Mouse (Mus musculus): Measurements from ENCODE around the gene Wdfy4. TPM values are rescaled to one million over a fixed set of nuclear protein-coding genes. Genes with fewer than 3 reads are reported as not detected.

Gene Wdfy4
- polyA plus RNA-seq, 1 experiment from 2014 or later, result 0.29 TPM

DNA sequence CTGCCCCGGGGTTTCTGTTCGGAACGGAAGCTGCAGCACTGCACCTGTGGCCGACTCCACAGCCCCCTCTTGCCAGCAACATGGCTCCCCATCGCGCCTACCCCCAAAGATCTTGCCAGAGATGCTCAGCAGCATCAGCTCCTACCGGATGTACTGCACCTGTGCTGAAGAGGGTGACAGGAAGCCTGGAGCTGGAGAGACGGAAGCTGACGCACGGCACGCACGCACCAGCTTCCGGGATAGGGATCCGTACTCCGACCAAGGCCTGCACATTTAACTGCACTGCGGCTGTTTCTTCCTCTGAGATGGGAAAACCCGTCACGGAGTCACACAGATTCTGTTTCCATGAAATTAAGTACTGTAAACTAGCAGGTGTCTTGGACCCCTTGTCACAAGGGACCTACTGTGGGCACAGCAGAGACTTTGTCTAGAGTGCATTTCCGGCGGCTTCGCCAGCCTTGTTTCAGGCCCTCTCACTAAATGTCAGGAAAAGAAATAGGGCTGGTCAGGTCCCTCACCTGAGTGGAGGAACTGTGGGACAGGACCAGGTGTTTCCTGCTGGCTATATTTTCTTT is 4.6 kb upstream of the Wdfy4 start:
- Histone ChIP-seq H3K4me2 (replicated peaks) (no peak overlapping the region), H3K4me3 (replicated peaks) (no peak overlapping the region), H3K9ac (no peak overlapping the region), H3K27me3 (no peaks in the 10 kb centered on the region), H3K27ac (replicated peaks) (no peak overlapping the region), H3K36me3 (no peaks in the 10 kb centered on the region), H3K4me1 (no peaks in the 10 kb centered on the region), H3K9me3 (replicated peaks) (no peaks in the 10 kb centered on the region)
- 89% methylated on average over 21 of the region's 21 CpGs for WGBS
- ATAC-seq (ENCODE audit: insufficient number of reproducible peaks, low FRiP score, low TSS enrichment, low read depth), result no peak

GRCm38 (mm10) chr14:33189230-33189629 is 3.9 kb upstream of the Wdfy4 start:
- no peaks in the 10 kb centered on the region for H3K27me3 ChIP-seq
- 48% methylated on average over 10 of the region's 10 CpGs for WGBS
- H3K4me1 ChIP-seq, result no peaks in the 10 kb centered on the region
- H3K9ac ChIP-seq, result no peak overlapping the region
- H3K4me2 ChIP-seq (replicated peaks), result no peak overlapping the region
- ATAC-seq (ENCODE audit: insufficient number of reproducible peaks, low FRiP score, low TSS enrichment, low read depth), result no peak
- H3K36me3 ChIP-seq, result no peaks in the 10 kb centered on the region
- no peak overlapping the region for H3K27ac ChIP-seq (replicated peaks)
- no peaks in the 10 kb centered on the region for H3K9me3 ChIP-seq (replicated peaks)
- no peak overlapping the region for H3K4me3 ChIP-seq (replicated peaks)

GRCm38 (mm10) chr14:33187201-33187600 is 1.9 kb upstream of the Wdfy4 start:
- H3K27ac ChIP-seq (replicated peaks), result no peak overlapping the region
- H3K9me3 ChIP-seq (replicated peaks), result no peaks in the 10 kb centered on the region
- ATAC-seq (ENCODE audit: insufficient number of reproducible peaks, low FRiP score, low TSS enrichment, low read depth), result no peak
- no peak overlapping the region for H3K4me3 ChIP-seq (replicated peaks)
- no peak overlapping the region for H3K9ac ChIP-seq
- H3K36me3 ChIP-seq, result no peaks in the 10 kb centered on the region
- H3K4me1 ChIP-seq, result no peaks in the 10 kb centered on the region
- no peaks in the 10 kb centered on the region for H3K27me3 ChIP-seq
- 41% methylated on average over 4 of the region's 4 CpGs for WGBS
- no peak overlapping the region for H3K4me2 ChIP-seq (replicated peaks)

- WGBS, result 81% methylated on average over 5 of the region's 5 CpGs
- no peak for ATAC-seq (ENCODE audit: insufficient number of reproducible peaks, low FRiP score, low TSS enrichment, low read depth)
These were observed 5.2 kb downstream of the Wdfy4 start for GRCm38 (mm10) chr14:33180102-33180501.

GRCm38 (mm10) chr14:33175059-33175821 is 10.1 kb downstream of the Wdfy4 start:
- no peak overlapping the region for H3K27ac ChIP-seq (replicated peaks)
- WGBS, result 72% methylated on average over 4 of the region's 4 CpGs

More at GRCm38 (mm10) chr14:33180102-33180501, 5.2 kb downstream of the Wdfy4 start:
- Histone ChIP-seq H3K9ac (no peak overlapping the region), H3K4me3 (replicated peaks) (no peak overlapping the region), H3K4me2 (replicated peaks) (no peak overlapping the region), H3K9me3 (replicated peaks) (no peaks in the 10 kb centered on the region), H3K4me1 (no peaks in the 10 kb centered on the region), H3K27ac (replicated peaks) (no peak overlapping the region), H3K36me3 (no peaks in the 10 kb centered on the region), H3K27me3 (no peaks in the 10 kb centered on the region)

DNA sequence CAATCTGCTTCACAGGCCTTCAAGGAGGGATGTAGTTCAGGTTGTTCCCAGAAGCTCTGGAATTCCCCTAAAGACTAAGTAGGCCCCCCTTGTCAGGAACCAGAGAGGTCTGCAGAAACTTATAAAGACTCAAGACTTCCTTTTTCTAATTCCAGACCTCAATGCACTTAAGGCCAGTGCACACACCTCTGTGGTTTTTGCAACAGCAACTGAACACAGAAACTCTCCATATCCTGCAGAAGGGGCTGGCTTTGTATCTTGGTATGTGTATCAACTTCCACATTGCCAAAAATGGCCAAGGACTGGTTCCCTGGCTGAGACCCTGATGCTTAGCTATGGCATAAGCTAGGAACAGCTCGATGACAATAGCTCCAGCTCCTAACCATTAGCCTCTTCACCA is 13.4 kb downstream of the Wdfy4 start:
- Histone ChIP-seq H3K27ac (replicated peaks) (no peak overlapping the region), H3K4me1 (no peaks in the 10 kb centered on the region), H3K27me3 (no peaks in the 10 kb centered on the region), H3K4me2 (replicated peaks) (no peak overlapping the region), H3K4me3 (replicated peaks) (no peak overlapping the region), H3K9me3 (replicated peaks) (no peaks in the 10 kb centered on the region), H3K9ac (no peak overlapping the region), H3K36me3 (no peaks in the 10 kb centered on the region)
- no peak for ATAC-seq (ENCODE audit: insufficient number of reproducible peaks, low FRiP score, low TSS enrichment, low read depth)
- WGBS, result 77% methylated on average over 1 of the region's 1 CpGs

More at GRCm38 (mm10) chr14:33175059-33175821, 10.1 kb downstream of the Wdfy4 start:
- no peak for ATAC-seq (ENCODE audit: insufficient number of reproducible peaks, low FRiP score, low TSS enrichment, low read depth)
- no peak overlapping the region for H3K4me2 ChIP-seq (replicated peaks)
- H3K9me3 ChIP-seq (replicated peaks), result no peaks in the 10 kb centered on the region
- H3K36me3 ChIP-seq, result no peaks in the 10 kb centered on the region
- no peaks in the 10 kb centered on the region for H3K4me1 ChIP-seq
- no peak overlapping the region for H3K4me3 ChIP-seq (replicated peaks)
- H3K9ac ChIP-seq, result no peak overlapping the region
- no peaks in the 10 kb centered on the region for H3K27me3 ChIP-seq

DNA sequence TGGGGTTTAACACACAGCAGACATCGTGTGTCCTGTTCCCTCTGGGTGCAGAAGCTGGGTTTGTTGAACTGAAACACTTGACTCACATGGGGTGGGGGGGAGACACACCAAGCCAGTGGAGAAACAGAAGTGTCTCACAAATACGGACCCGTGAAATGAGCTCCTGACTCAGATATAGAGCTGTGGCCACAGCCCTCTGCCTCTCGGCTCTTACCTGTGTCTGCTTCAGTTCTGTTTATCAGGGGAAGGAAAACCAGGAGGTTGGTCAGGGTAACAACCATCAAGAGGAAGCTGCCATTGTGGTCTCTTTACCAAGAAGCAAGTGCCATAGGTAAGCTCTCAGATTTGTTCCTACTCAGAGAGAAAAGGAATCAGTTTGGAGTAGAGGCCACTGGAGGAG is 16.6 kb downstream of the Wdfy4 start:
- Histone ChIP-seq H3K9ac (no peak overlapping the region), H3K4me3 (replicated peaks) (no peak overlapping the region), H3K36me3 (no peaks in the 10 kb centered on the region), H3K27ac (replicated peaks) (no peak overlapping the region), H3K9me3 (replicated peaks) (no peaks in the 10 kb centered on the region), H3K4me1 (no peaks in the 10 kb centered on the region), H3K4me2 (replicated peaks) (no peak overlapping the region), H3K27me3 (no peaks in the 10 kb centered on the region)
- 80% methylated on average over 4 of the region's 4 CpGs for WGBS
- ATAC-seq (ENCODE audit: insufficient number of reproducible peaks, low FRiP score, low TSS enrichment, low read depth), result no peak

DNA sequence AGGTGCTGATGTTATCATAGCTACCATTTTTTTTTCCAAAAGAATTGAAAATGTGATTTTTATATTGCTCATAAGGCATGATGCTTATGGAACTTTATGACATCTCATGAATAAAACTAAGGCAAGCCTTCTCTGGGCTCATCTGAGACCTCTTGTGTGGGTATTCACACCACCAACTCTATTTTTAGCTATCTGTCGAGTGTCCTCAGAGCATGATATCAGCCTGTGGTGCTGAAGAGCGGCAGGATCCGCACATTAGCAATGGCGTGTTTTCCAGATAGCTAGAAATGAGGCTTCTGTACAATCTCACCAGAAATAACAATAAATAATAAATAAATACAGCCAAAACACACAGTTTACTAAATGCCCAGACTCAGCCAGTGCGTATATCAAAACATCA is 23.1 kb downstream of the Wdfy4 start:
- Histone ChIP-seq H3K9ac (no peak overlapping the region), H3K27ac (replicated peaks) (no peak overlapping the region), H3K4me1 (no peaks in the 10 kb centered on the region), H3K27me3 (peaks cover 3% of the 10 kb centered on the region; the same call in 1 of the 2 replicates), H3K36me3 (no peaks in the 10 kb centered on the region), H3K9me3 (replicated peaks) (no peaks in the 10 kb centered on the region), H3K4me3 (replicated peaks) (no peak overlapping the region), H3K4me2 (replicated peaks) (no peak overlapping the region)
- WGBS, result 89% methylated on average over 5 of the region's 5 CpGs
- no peak for ATAC-seq (ENCODE audit: insufficient number of reproducible peaks, low FRiP score, low TSS enrichment, low read depth)

GRCm38 (mm10) chr14:33158268-33158667 is 27.0 kb downstream of the Wdfy4 start:
- no peak overlapping the region for H3K27ac ChIP-seq (replicated peaks)
- H3K4me2 ChIP-seq (replicated peaks), result no peak overlapping the region
- no peak overlapping the region for H3K4me3 ChIP-seq (replicated peaks)
- H3K27me3 ChIP-seq, result peaks cover 3% of the 10 kb centered on the region; the same call in 1 of the 2 replicates
- 74% methylated on average over 3 of the region's 3 CpGs for WGBS
- H3K9me3 ChIP-seq (replicated peaks), result no peaks in the 10 kb centered on the region
- no peak overlapping the region for H3K9ac ChIP-seq
- H3K4me1 ChIP-seq, result no peaks in the 10 kb centered on the region
- no peak for ATAC-seq (ENCODE audit: insufficient number of reproducible peaks, low FRiP score, low TSS enrichment, low read depth)
- H3K36me3 ChIP-seq, result no peaks in the 10 kb centered on the region

DNA sequence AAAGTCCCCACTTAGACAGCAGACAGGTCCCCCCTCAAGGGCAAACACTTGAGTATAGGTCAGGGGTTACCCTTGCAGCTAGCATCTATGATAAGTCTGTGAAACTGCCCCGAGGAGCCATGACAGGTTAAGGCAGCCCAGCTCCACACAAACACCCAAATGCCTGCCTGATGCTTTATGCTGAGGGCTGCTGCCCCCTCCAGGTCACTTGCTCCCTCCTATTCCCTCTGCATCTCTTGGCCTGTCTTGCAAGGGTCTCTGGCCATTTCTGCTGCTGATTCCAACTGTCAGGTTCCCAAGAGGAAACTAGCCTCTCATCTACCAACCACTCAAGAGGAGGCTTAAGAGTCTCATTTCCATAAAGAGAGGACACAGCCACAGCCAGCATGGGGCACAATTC is 32.4 kb downstream of the Wdfy4 start:
- Histone ChIP-seq H3K27me3 (no peaks in the 10 kb centered on the region), H3K4me3 (replicated peaks) (no peak overlapping the region), H3K4me1 (0 out of 2 replicates have a peak, but pooled peaks cover 5% of the 10 kb centered on the region), H3K9ac (no peak overlapping the region), H3K27ac (replicated peaks) (no peak overlapping the region), H3K9me3 (replicated peaks) (no peaks in the 10 kb centered on the region), H3K4me2 (replicated peaks) (no peak overlapping the region), H3K36me3 (no peaks in the 10 kb centered on the region)
- ATAC-seq (ENCODE audit: insufficient number of reproducible peaks, low FRiP score, low TSS enrichment, low read depth), result no peak
- 64% methylated on average over 1 of the region's 1 CpGs for WGBS

DNA sequence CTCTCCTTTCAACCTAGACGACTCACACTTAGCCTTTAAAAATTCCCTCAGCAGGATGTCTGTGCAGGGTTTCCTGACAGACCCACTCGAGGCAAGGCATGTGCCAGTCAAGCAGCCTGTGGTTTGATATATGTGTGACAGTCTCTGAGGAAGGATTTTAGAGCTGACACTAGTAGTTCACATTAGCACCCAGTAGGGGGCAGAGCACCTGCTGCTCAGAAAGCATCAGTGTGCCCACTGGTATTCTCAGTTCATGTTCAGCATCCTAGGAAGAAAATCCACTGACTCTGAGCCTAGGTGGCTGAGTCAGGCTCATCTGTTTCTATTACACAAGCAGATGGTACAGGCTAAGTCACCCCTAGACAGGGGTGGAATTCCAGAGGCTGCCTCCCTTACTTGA is 39.0 kb downstream of the Wdfy4 start:
- H3K4me3 ChIP-seq (replicated peaks), result no peak overlapping the region
- 0 out of 2 replicates have a peak, but pooled peaks cover 5% of the 10 kb centered on the region for H3K4me1 ChIP-seq
- WGBS, result 14% methylated on average over 2 of the region's 2 CpGs
- H3K27me3 ChIP-seq, result no peaks in the 10 kb centered on the region
- no peaks in the 10 kb centered on the region for H3K36me3 ChIP-seq
- H3K4me2 ChIP-seq (replicated peaks), result no peak overlapping the region
- no peak overlapping the region for H3K9ac ChIP-seq
- no peak for ATAC-seq (ENCODE audit: insufficient number of reproducible peaks, low FRiP score, low TSS enrichment, low read depth)
- no peak overlapping the region for H3K27ac ChIP-seq (replicated peaks)
- no peaks in the 10 kb centered on the region for H3K9me3 ChIP-seq (replicated peaks)

GRCm38 (mm10) chr14:33136843-33137242 is 48.5 kb downstream of the Wdfy4 start:
- Histone ChIP-seq H3K4me1 (no peaks in the 10 kb centered on the region), H3K27me3 (no peaks in the 10 kb centered on the region), H3K4me2 (replicated peaks) (no peak overlapping the region), H3K9me3 (replicated peaks) (no peaks in the 10 kb centered on the region), H3K4me3 (replicated peaks) (no peak overlapping the region), H3K9ac (no peak overlapping the region), H3K27ac (replicated peaks) (no peak overlapping the region), H3K36me3 (no peaks in the 10 kb centered on the region)
- 77% methylated on average over 9 of the region's 9 CpGs for WGBS
- ATAC-seq (ENCODE audit: insufficient number of reproducible peaks, low FRiP score, low TSS enrichment, low read depth), result no peak

All from embryonic facial prominence, embryonic 15.5 days (tissue).